ENCODE assay signal across 9 mouse cellular contexts in genomic region chr1:144379991-144380594, GRCm38 (mm10).
A peak's percentile ranks its signal among the peaks of the same experiment; 100 is the strongest.
DNase-seq lines count a peak whose midpoint lies in the region; ATAC-seq and TF ChIP-seq lines count a peak whose summit lies in the region.
"Had no signal": no experiment of that assay in that cellular context is flagged by ENCODE, and none has a peak within 500 bp of the region (broad histone marks: within the 10 kb centered on the region; RNA-seq: fewer than 3 reads in every experiment).

No protein-coding gene starts in this region.

- no peak overlapping the region for H3K4me2 ChIP-seq in CH12.LX (ENCODE audit: insufficient read depth, low read depth, poor library complexity, severe bottlenecking)
- H3K4me2 ChIP-seq: stomach, embryonic 15.5 days had no signal

- peak; percentile 20 for DNase-seq in kidney, adult 9 months
- no peak for DNase-seq in kidney, postnatal 14 days
- peak; percentile 57 for DNase-seq in CH12.LX (ENCODE audit: extremely low read depth)
- DNase-seq in brain, embryonic 14.5 days (ENCODE audit: low read depth) = peak; percentile 76
- DNase-seq in large intestine, adult 2 months (ENCODE audit: low read depth, low spot score) = peak; percentile 16
- DNase-seq in yolk sac, embryonic 10.5 days (ENCODE audit: low spot score) = no peak
- DNase-seq in urinary bladder, postnatal 10 days (ENCODE audit: low spot score) = no peak

- 35% methylated on average over 3 of the region's 3 CpGs for WGBS in large intestine, adult 2 months

- H3K4me1 ChIP-seq in CH12.LX (ENCODE audit: control insufficient read depth in 1 of 2, insufficient read depth in 2 of 2) = no peaks in the 10 kb centered on the region
- H3K4me1 ChIP-seq: stomach, embryonic 15.5 days had no signal

- no peak overlapping the region for H3K9ac ChIP-seq in CH12.LX (ENCODE audit: insufficient read depth, low read depth)
- H3K9ac ChIP-seq: stomach, embryonic 15.5 days had no signal

- no peak overlapping the region for H3K27ac ChIP-seq in CH12.LX (ENCODE audit: insufficient read depth, low read depth)
- H3K27ac ChIP-seq: stomach, embryonic 15.5 days had no signal

- no peak for TF ChIP-seq POLR2A in CH12.LX (IDR thresholded peaks at IDR 0.05; ENCODE audit: low read depth, low read length)
- TF ChIP-seq POLR2A in brain, embryonic 14.5 days (IDR thresholded peaks at IDR 0.05; ENCODE audit: borderline replicate concordance, extremely low read depth, insufficient read depth, insufficient read length, poor library complexity, severe bottlenecking) = no peak

- H3K4me3 ChIP-seq in CH12.LX (replicated peaks in 1 of 3; ENCODE audit: low read depth in 2 of 3, low read length in 2 of 3, poor library complexity in 1 of 3) = no peak overlapping the region
- H3K4me3 ChIP-seq: stomach, embryonic 15.5 days had no signal

- no peak for ATAC-seq in frontal cortex, adult (ENCODE audit: low TSS enrichment)

- peak; percentile 92 for TF ChIP-seq RAD21 in CH12.LX (IDR thresholded peaks at IDR 0.05; ENCODE audit: low read depth, low read length)

- no peaks in the 10 kb centered on the region for H3K27me3 ChIP-seq in CH12.LX (replicated peaks)
- H3K27me3 ChIP-seq: stomach, embryonic 15.5 days had no signal

- H3K9me3 ChIP-seq in CH12.LX (replicated peaks; ENCODE audit: low read length) = no peaks in the 10 kb centered on the region
- H3K9me3 ChIP-seq: stomach, embryonic 15.5 days had no signal

- dilution Hi-C loops in CH12.LX (cut with MboI; ENCODE audit: extremely low pct_ligation_motif_present, extremely low pct_unique_long_range_greater_than_20kb, low sequenced_read_pairs) = no loop called here

- H3K36me3 ChIP-seq in CH12.LX (replicated peaks in 1 of 2; ENCODE audit: control insufficient read depth in 1 of 2, insufficient read depth in 1 of 2, low read length in 1 of 2) = no peaks in the 10 kb centered on the region
- H3K36me3 ChIP-seq: stomach, embryonic 15.5 days had no signal

- no peak for TF ChIP-seq EP300 in CH12.LX (IDR thresholded peaks at IDR 0.05; ENCODE audit: low read length)

- in situ Hi-C loops in CH12.LX (cut with MboI; ENCODE audit: low pct_ligation_motif_present, low pct_unique_long_range_greater_than_20kb, low sequenced_read_pairs) = loop anchor here (10.0 kb wide), 1 partner anchor 135 kb away; the partner anchor contains the start of gene Rgs1

- no peaks in the 10 kb centered on the region for H3K79me2 ChIP-seq in CH12.LX (replicated peaks; ENCODE audit: control insufficient read depth, extremely low read depth, insufficient read depth, poor library complexity, severe bottlenecking)

- peak; percentile 19 to 88; a peak in 3 of 4 replicates for TF ChIP-seq CTCF in CH12.LX (conservative IDR thresholded peaks at IDR 0.05 in 1 of 2, IDR thresholded peaks at IDR 0.05 in 1 of 2; ENCODE audit: low read depth in 2 of 2, low read length in 2 of 2)
- TF ChIP-seq CTCF in brain, embryonic 14.5 days (IDR thresholded peaks at IDR 0.05; ENCODE audit: borderline replicate concordance, extremely low read depth, insufficient read depth, insufficient read length) = peak; percentile 19; the same call in 1 of the 2 replicates

TF ChIP-seq in CH12.LX, 34 proteins besides CTCF, POLR2A, EP300 and RAD21:
- peak; percentile 90 for TF ChIP-seq SMC3 (IDR thresholded peaks at IDR 0.05; ENCODE audit: low read depth, low read length)
- peak; percentile 82 for TF ChIP-seq ZC3H11A (IDR thresholded peaks at IDR 0.05; ENCODE audit: low read depth, low read length)
- TF ChIP-seq USF2 (conservative IDR thresholded peaks at IDR 0.05; ENCODE audit: low read depth, low read length) = no peak

Comparison
In these comparisons a context has a peak if more than half of its experiments do, and no peak if none do; other contexts are left out.
1. DNase-seq: peak in kidney, adult 9 months (single experiment), CH12.LX (single experiment), brain, embryonic 14.5 days (single experiment) and large intestine, adult 2 months (single experiment); none in kidney, postnatal 14 days (single experiment), yolk sac, embryonic 10.5 days (single experiment) and urinary bladder, postnatal 10 days (single experiment).